Mouse (Mus musculus): ENCODE measurements around the gene Trim13. TPM values are rescaled to one million over a fixed set of nuclear protein-coding genes. Genes with fewer than 3 reads are reported as not detected.
"Not testable (repeated sequence)": the region's sequence is repeated elsewhere in the genome, so short reads cannot be mapped to it uniquely, and the experiment has no call there.

The Trim13 gene
- polyA plus RNA-seq, 1 experiment from 2014 or later = 29.9 TPM

DNA sequence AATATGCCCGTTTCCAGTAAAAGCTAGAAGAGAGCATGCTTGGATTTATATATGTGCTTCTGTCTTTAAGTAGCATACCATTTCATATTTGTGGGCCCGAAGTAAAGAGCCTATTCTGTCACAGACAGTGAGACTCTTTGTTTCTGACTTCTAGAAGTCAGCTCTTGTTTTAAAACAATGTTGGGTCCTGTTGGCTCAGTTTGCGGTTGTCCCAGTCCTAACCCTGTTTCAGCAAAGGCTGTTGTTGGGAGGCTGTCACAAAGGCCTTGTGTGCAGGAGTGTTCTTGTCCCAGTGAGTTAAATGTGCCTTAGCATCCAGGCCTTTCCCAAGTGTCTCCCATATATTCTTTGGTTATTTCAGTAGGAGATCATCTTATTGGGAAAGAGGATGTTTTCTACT, 6.0 kb downstream of the Trim13 start:
- H3K9ac ChIP-seq (ENCODE audit: low read length) = no peak overlapping the region
- 89% methylated on average over 3 of the region's 3 CpGs for WGBS
- H3K9me3 ChIP-seq (ENCODE audit: control insufficient read depth, low read length) = no peaks in the 10 kb centered on the region
- H3K36me3 ChIP-seq (ENCODE audit: control insufficient read depth, insufficient read depth, low read length) = no peaks in the 10 kb centered on the region
- DNase-seq (ENCODE audit: low spot score) (no peak), ATAC-seq (ENCODE audit: insufficient read depth, low FRiP score, low TSS enrichment) (no peak)
- H3K4me1 ChIP-seq (ENCODE audit: control insufficient read depth, insufficient read depth, low read length) = peaks cover 7% of the 10 kb centered on the region; the same call in 1 of the 2 replicates
- no peaks in the 10 kb centered on the region for H3K27me3 ChIP-seq (ENCODE audit: control insufficient read depth, insufficient read depth, low read length)
- no peak overlapping the region for H3K27ac ChIP-seq (ENCODE audit: low read depth, low read length)
- H3K4me2 ChIP-seq (ENCODE audit: low read depth) = no peak overlapping the region
- no peak overlapping the region for H3K4me3 ChIP-seq (ENCODE audit: low read depth, low read length)

GRCm38 (mm10) chr14:61606088-61606487, 8.0 kb downstream of the Trim13 start:
- ATAC-seq (ENCODE audit: insufficient read depth, low FRiP score, low TSS enrichment); H3K9me3 ChIP-seq (ENCODE audit: control insufficient read depth, low read length); H3K9ac ChIP-seq (ENCODE audit: low read length); H3K27me3 ChIP-seq (ENCODE audit: control insufficient read depth, insufficient read depth, low read length); H3K4me2 ChIP-seq (ENCODE audit: low read depth); H3K27ac ChIP-seq (ENCODE audit: low read depth, low read length); H3K36me3 ChIP-seq (ENCODE audit: control insufficient read depth, insufficient read depth, low read length); DNase-seq (ENCODE audit: low spot score); H3K4me1 ChIP-seq (ENCODE audit: control insufficient read depth, insufficient read depth, low read length); H3K4me3 ChIP-seq (ENCODE audit: low read depth, low read length): not testable (repeated sequence)
- 84% methylated on average over 2 of the region's 2 CpGs for WGBS

GRCm38 (mm10) chr14:61607157-61607556, 9.1 kb downstream of the Trim13 start, which contains the start of gene Kcnrg:
Gene Kcnrg (plus strand): TSS chr14:61607457.
- Histone ChIP-seq H3K36me3 (ENCODE audit: control insufficient read depth, insufficient read depth, low read length) (no peaks in the 10 kb centered on the region), H3K4me1 (ENCODE audit: control insufficient read depth, insufficient read depth, low read length) (no peaks in the 10 kb centered on the region), H3K9ac (ENCODE audit: low read length) (no peak within 1 kb of the TSS), H3K4me2 (ENCODE audit: low read depth) (no peak within 1 kb of the TSS), H3K27ac (ENCODE audit: low read depth, low read length) (no peak within 1 kb of the TSS), H3K9me3 (ENCODE audit: control insufficient read depth, low read length) (no peaks in the 10 kb centered on the region), H3K4me3 (ENCODE audit: low read depth, low read length) (no peak within 1 kb of the TSS), H3K27me3 (ENCODE audit: control insufficient read depth, insufficient read depth, low read length) (no peaks in the 10 kb centered on the region)
- ATAC-seq (ENCODE audit: insufficient read depth, low FRiP score, low TSS enrichment) (no peak), DNase-seq (ENCODE audit: low spot score) (no peak)
- 86% methylated on average over 3 of the region's 3 CpGs for WGBS

GRCm38 (mm10) chr14:61611766-61612165, 13.7 kb downstream of the Trim13 start:
- H3K4me3 ChIP-seq (ENCODE audit: low read depth, low read length) = no peak overlapping the region
- 92% methylated on average over 5 of the region's 5 CpGs for WGBS
- H3K36me3 ChIP-seq (ENCODE audit: control insufficient read depth, insufficient read depth, low read length) = no peaks in the 10 kb centered on the region
- DNase-seq (ENCODE audit: low spot score) (no peak), ATAC-seq (ENCODE audit: insufficient read depth, low FRiP score, low TSS enrichment) (no peak)
- H3K4me1 ChIP-seq (ENCODE audit: control insufficient read depth, insufficient read depth, low read length) = no peaks in the 10 kb centered on the region
- no peaks in the 10 kb centered on the region for H3K9me3 ChIP-seq (ENCODE audit: control insufficient read depth, low read length)
- H3K9ac ChIP-seq (ENCODE audit: low read length) = no peak overlapping the region
- H3K27ac ChIP-seq (ENCODE audit: low read depth, low read length) = no peak overlapping the region
- H3K27me3 ChIP-seq (ENCODE audit: control insufficient read depth, insufficient read depth, low read length) = no peaks in the 10 kb centered on the region
- H3K4me2 ChIP-seq (ENCODE audit: low read depth) = no peak overlapping the region

DNA sequence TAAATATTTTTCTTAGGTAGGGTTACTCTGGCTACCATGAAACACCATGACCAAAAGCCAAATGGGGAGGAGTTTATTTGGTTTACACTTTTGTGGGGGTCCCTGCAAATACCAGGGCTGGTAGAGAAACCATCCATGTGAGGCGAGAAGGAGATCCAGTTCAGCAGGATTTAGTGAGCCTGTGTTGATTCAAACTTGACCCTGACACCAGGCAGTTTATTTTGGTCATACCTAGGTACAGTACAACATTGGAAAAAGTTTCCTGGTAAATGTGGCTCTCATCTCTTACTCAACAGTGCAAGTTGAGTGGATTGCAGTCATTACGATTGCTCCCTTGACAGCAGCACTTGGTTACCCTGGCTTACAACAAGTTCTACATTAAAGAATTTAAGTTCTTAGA, 15.3 kb downstream of the Trim13 start:
- H3K27ac ChIP-seq (ENCODE audit: low read depth, low read length) = no peak overlapping the region
- H3K27me3 ChIP-seq (ENCODE audit: control insufficient read depth, insufficient read depth, low read length) = no peaks in the 10 kb centered on the region
- no peak overlapping the region for H3K4me3 ChIP-seq (ENCODE audit: low read depth, low read length)
- ATAC-seq (ENCODE audit: insufficient read depth, low FRiP score, low TSS enrichment) = no peak
- no peaks in the 10 kb centered on the region for H3K36me3 ChIP-seq (ENCODE audit: control insufficient read depth, insufficient read depth, low read length)
- no peaks in the 10 kb centered on the region for H3K9me3 ChIP-seq (ENCODE audit: control insufficient read depth, low read length)
- DNase-seq (ENCODE audit: low spot score) = no peak
- WGBS = 91% methylated on average over 2 of the region's 2 CpGs
- no peaks in the 10 kb centered on the region for H3K4me1 ChIP-seq (ENCODE audit: control insufficient read depth, insufficient read depth, low read length)
- H3K9ac ChIP-seq (ENCODE audit: low read length) = no peak overlapping the region
- H3K4me2 ChIP-seq (ENCODE audit: low read depth) = no peak overlapping the region

- Histone ChIP-seq H3K4me3 (ENCODE audit: low read depth, low read length) (no peak overlapping the region), H3K9ac (ENCODE audit: low read length) (no peak overlapping the region), H3K9me3 (ENCODE audit: control insufficient read depth, low read length) (no peaks in the 10 kb centered on the region), H3K4me2 (ENCODE audit: low read depth) (no peak overlapping the region), H3K27me3 (ENCODE audit: control insufficient read depth, insufficient read depth, low read length) (no peaks in the 10 kb centered on the region), H3K36me3 (ENCODE audit: control insufficient read depth, insufficient read depth, low read length) (no peaks in the 10 kb centered on the region; the same call in 1 of the 2 replicates), H3K4me1 (ENCODE audit: control insufficient read depth, insufficient read depth, low read length) (no peaks in the 10 kb centered on the region), H3K27ac (ENCODE audit: low read depth, low read length) (no peak overlapping the region)
- DNase-seq (ENCODE audit: low spot score) (no peak), ATAC-seq (ENCODE audit: insufficient read depth, low FRiP score, low TSS enrichment) (no peak)
- WGBS = 94% methylated on average over 2 of the region's 2 CpGs
These were observed 22.3 kb downstream of the Trim13 start for GRCm38 (mm10) chr14:61620371-61620770.

- Histone ChIP-seq H3K4me3 (ENCODE audit: low read depth, low read length) (no peak overlapping the region), H3K27me3 (ENCODE audit: control insufficient read depth, insufficient read depth, low read length) (no peaks in the 10 kb centered on the region), H3K9me3 (ENCODE audit: control insufficient read depth, low read length) (no peaks in the 10 kb centered on the region), H3K36me3 (ENCODE audit: control insufficient read depth, insufficient read depth, low read length) (no peaks in the 10 kb centered on the region), H3K4me1 (ENCODE audit: control insufficient read depth, insufficient read depth, low read length) (no peaks in the 10 kb centered on the region), H3K9ac (ENCODE audit: low read length) (no peak overlapping the region), H3K4me2 (ENCODE audit: low read depth) (no peak overlapping the region), H3K27ac (ENCODE audit: low read depth, low read length) (no peak overlapping the region)
- ATAC-seq (ENCODE audit: insufficient read depth, low FRiP score, low TSS enrichment) = no peak
- DNase-seq (ENCODE audit: low spot score) = no peak
These were observed 37.9 kb downstream of the Trim13 start for GRCm38 (mm10) chr14:61635969-61636368.

DNA sequence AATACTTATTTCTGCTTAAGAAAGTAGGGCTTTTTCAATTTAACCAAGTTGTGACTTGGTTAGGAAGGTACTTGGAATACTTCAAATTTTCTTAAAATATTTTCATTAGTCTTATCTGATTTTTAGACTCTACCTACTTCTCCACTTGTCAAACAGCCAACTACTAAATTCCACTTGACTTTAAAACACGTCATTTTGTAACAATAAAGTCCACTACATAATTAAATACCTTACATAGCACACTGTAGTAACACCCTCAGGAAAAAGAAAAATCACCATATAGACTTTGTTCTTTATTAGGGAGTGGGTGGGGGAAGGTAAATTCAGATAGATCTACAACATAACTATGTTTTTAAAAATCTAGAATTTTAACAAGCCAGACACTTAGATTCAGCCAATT, 44.6 kb downstream of the Trim13 start:
- Histone ChIP-seq H3K36me3 (ENCODE audit: control insufficient read depth, insufficient read depth, low read length) (no peaks in the 10 kb centered on the region), H3K27ac (ENCODE audit: low read depth, low read length) (no peak overlapping the region), H3K9ac (ENCODE audit: low read length) (no peak overlapping the region), H3K4me1 (ENCODE audit: control insufficient read depth, insufficient read depth, low read length) (no peaks in the 10 kb centered on the region), H3K27me3 (ENCODE audit: control insufficient read depth, insufficient read depth, low read length) (no peaks in the 10 kb centered on the region), H3K9me3 (ENCODE audit: control insufficient read depth, low read length) (no peaks in the 10 kb centered on the region), H3K4me2 (ENCODE audit: low read depth) (no peak overlapping the region), H3K4me3 (ENCODE audit: low read depth, low read length) (no peak overlapping the region)
- 85% methylated on average over 1 of the region's 1 CpGs for WGBS
- ATAC-seq (ENCODE audit: insufficient read depth, low FRiP score, low TSS enrichment) (no peak), DNase-seq (ENCODE audit: low spot score) (no peak)

- DNase-seq (ENCODE audit: low spot score) (no peak), ATAC-seq (ENCODE audit: insufficient read depth, low FRiP score, low TSS enrichment) (no peak)
- Histone ChIP-seq H3K4me2 (ENCODE audit: low read depth) (no peak overlapping the region), H3K4me1 (ENCODE audit: control insufficient read depth, insufficient read depth, low read length) (no peaks in the 10 kb centered on the region), H3K27ac (ENCODE audit: low read depth, low read length) (no peak overlapping the region), H3K27me3 (ENCODE audit: control insufficient read depth, insufficient read depth, low read length) (no peaks in the 10 kb centered on the region), H3K9me3 (ENCODE audit: control insufficient read depth, low read length) (no peaks in the 10 kb centered on the region), H3K36me3 (ENCODE audit: control insufficient read depth, insufficient read depth, low read length) (no peaks in the 10 kb centered on the region), H3K9ac (ENCODE audit: low read length) (no peak overlapping the region), H3K4me3 (ENCODE audit: low read depth, low read length) (no peak overlapping the region)
- WGBS = 18% methylated on average over 1 of the region's 1 CpGs
These were observed 47.5 kb downstream of the Trim13 start for GRCm38 (mm10) chr14:61645547-61645946.
